Mouse (Mus musculus) spleen, adult 2 months (tissue): ENCODE results near the gene Mlh1.

ENCODE experiments used
- CTCF ChIP-seq: fragments of 200-500 bp; IDR thresholded peaks from 2 replicates; pipeline ENCODE4 v1.5.1; 2011; ENCODE audit warnings: mild to moderate bottlenecking, inconsistent platforms; ENCODE audit not compliant: insufficient read depth, insufficient read length, insufficient replicate concordance; ENCODE audit errors: extremely low read depth
- POLR2A ChIP-seq: fragments of 200-500 bp; IDR thresholded peaks from 2 replicates; pipeline ENCODE4 v1.6.1; 2011; ENCODE audit warnings: low read depth, low read length, inconsistent platforms

- TF ChIP-seq POLR2A (no peak), CTCF (no peak)
These were observed 13.5 kb upstream of the Mlh1 start for GRCm38 (mm10) chr9:111285061-111285460.
